Mouse (Mus musculus) hindbrain, embryonic 11.5 days (tissue): ENCODE results near the gene Olfr1009. TPM values are rescaled to one million over a fixed set of nuclear protein-coding genes. Genes with fewer than 3 reads are reported as not detected.
"Not testable (repeated sequence)": the region's sequence is repeated elsewhere in the genome, so short reads cannot be mapped to it uniquely, and the experiment has no call there.

Source experiments
- ATAC-seq: fragments of 200-750 bp; cut with Nextera tagmentation; 2 replicates; pipeline ENCODE4 v1.8.0; 2017; ENCODE audit warnings: mild to moderate bottlenecking, moderate TSS enrichment, moderate library complexity; ENCODE audit not compliant: low FRiP score
- DNase-seq: peaks from one replicate; pipeline ENCODE4 v3.0.0-alpha.2; 2015; ENCODE audit warnings: low spot score
- H3K27ac ChIP-seq: fragments of 300-500 bp; sonication (generic); 2 replicates; pipeline ENCODE4 v1.5.1; 2014; ENCODE audit warnings: mild to moderate bottlenecking, low read depth, low read length
- H3K27me3 ChIP-seq: fragments of 300-500 bp; sonication (generic); 2 replicates; pipeline ENCODE4 v1.6.1; 2014; ENCODE audit warnings: mild to moderate bottlenecking, low read length, moderate library complexity, mixed read lengths; ENCODE audit not compliant: control insufficient read depth, insufficient read depth
- H3K36me3 ChIP-seq: fragments of 300-500 bp; sonication (generic); 2 replicates; pipeline ENCODE4 v1.6.1; 2014; ENCODE audit warnings: mild to moderate bottlenecking, low read length, moderate library complexity, mixed read lengths; ENCODE audit not compliant: control insufficient read depth, insufficient read depth
- H3K4me1 ChIP-seq: fragments of 300-500 bp; sonication (generic); replicated peaks from 2 replicates; pipeline ENCODE4 v1.6.1; 2014; ENCODE audit warnings: low read length, mixed read lengths; ENCODE audit not compliant: control insufficient read depth, insufficient read depth
- H3K4me2 ChIP-seq: fragments of 300-500 bp; sonication (generic); replicated peaks from 2 replicates; pipeline ENCODE4 v1.6.1; 2014; ENCODE audit warnings: mild to moderate bottlenecking, low read depth, low read length
- H3K4me3 ChIP-seq: fragments of 300-500 bp; sonication (generic); 2 replicates; pipeline ENCODE4 v1.5.1; 2014; ENCODE audit warnings: low read depth, low read length
- H3K9ac ChIP-seq: fragments of 300-500 bp; sonication (generic); 2 replicates; pipeline ENCODE4 v1.6.1; 2014; ENCODE audit warnings: low read depth, low read length
- H3K9me3 ChIP-seq: fragments of 300-500 bp; sonication (generic); 2 replicates; pipeline ENCODE4 v1.6.1; 2016; ENCODE audit warnings: low read length; ENCODE audit not compliant: control insufficient read depth
- WGBS: fragments of 180-500 bp; shearing (Covaris S2); extraction: QIAGEN DNeasy Blood & Tissue Kit; methylation state at CpG from one replicate; pipeline ENCODE4 v1.1.7; 2014; 5-methylcytosine and 5-hydroxymethylcytosine counted together
- polyA plus RNA-seq: library from polyadenylated mRNA; unstranded; fragments of >200 nt; fragmentation: Nextera tagmentation; extraction: Ambion mirVana; gene quantifications from 2 replicates; pipeline ENCODE4 v1.2.1, GENCODE M21; 2014

The Olfr1009 gene
- polyA plus RNA-seq, result not detected in 2 replicates

GRCm38 (mm10) chr2:85715119-85715518, at the start of gene Olfr1009:
Gene Olfr1009, plus strand, starts transcription at chr2:85715419.
- no peak within 1 kb of the TSS for H3K4me3 ChIP-seq
- no peaks in the 10 kb centered on the region for H3K4me1 ChIP-seq
- H3K27me3 ChIP-seq, result no peaks in the 10 kb centered on the region
- H3K9ac ChIP-seq, result no peak within 1 kb of the TSS
- no peak for ATAC-seq
- DNase-seq, result no peak
- H3K9me3 ChIP-seq, result no peaks in the 10 kb centered on the region
- H3K27ac ChIP-seq, result no peak within 1 kb of the TSS
- no peak within 1 kb of the TSS for H3K4me2 ChIP-seq
- 92% methylated on average over 1 of the region's 1 CpGs for WGBS
- no peaks in the 10 kb centered on the region for H3K36me3 ChIP-seq

- no peak for ATAC-seq
Observed at GRCm38 (mm10) chr2:85678667-85679066, 36.6 kb upstream of the Olfr1009 start, which contains the start of gene Olfr1006. Gene Olfr1006, minus strand, starts transcription at chr2:85678767.

GRCm38 (mm10) chr2:85689131-85689530, 26.1 kb upstream of the Olfr1009 start, which contains the start of gene Olfr1008:
Gene Olfr1008, plus strand, starts transcription at chr2:85689431.
- Histone ChIP-seq H3K4me1 (no peaks in the 10 kb centered on the region), H3K9me3 (no peaks in the 10 kb centered on the region), H3K4me3 (no peak within 1 kb of the TSS), H3K27me3 (no peaks in the 10 kb centered on the region), H3K36me3 (no peaks in the 10 kb centered on the region), H3K27ac (no peak within 1 kb of the TSS), H3K9ac (no peak within 1 kb of the TSS), H3K4me2 (no peak within 1 kb of the TSS)
- DNase-seq (no peak), ATAC-seq (no peak)

More at GRCm38 (mm10) chr2:85678667-85679066, 36.6 kb upstream of the Olfr1009 start, which contains the start of gene Olfr1006:
- no peak within 1 kb of the TSS for H3K4me2 ChIP-seq
- no peaks in the 10 kb centered on the region for H3K4me1 ChIP-seq
- no peak for DNase-seq
- H3K9me3 ChIP-seq, result no peaks in the 10 kb centered on the region
- no peak within 1 kb of the TSS for H3K4me3 ChIP-seq
- no peak within 1 kb of the TSS for H3K27ac ChIP-seq
- H3K9ac ChIP-seq, result no peak within 1 kb of the TSS
- H3K27me3 ChIP-seq, result no peaks in the 10 kb centered on the region
- no peaks in the 10 kb centered on the region for H3K36me3 ChIP-seq

- DNase-seq, H3K4me1 ChIP-seq, H3K4me2 ChIP-seq, ATAC-seq, H3K36me3 ChIP-seq, H3K27ac ChIP-seq, H3K27me3 ChIP-seq, H3K4me3 ChIP-seq, H3K9me3 ChIP-seq, H3K9ac ChIP-seq: not testable (repeated sequence)
- 84% methylated on average over 2 of the region's 2 CpGs for WGBS
Observed at GRCm38 (mm10) chr2:85710680-85711079, 4.5 kb upstream of the Olfr1009 start.

GRCm38 (mm10) chr2:85711159-85711558, 4.1 kb upstream of the Olfr1009 start:
- no peak overlapping the region for H3K4me2 ChIP-seq
- H3K36me3 ChIP-seq, result no peaks in the 10 kb centered on the region
- WGBS, result 50% methylated on average over 1 of the region's 1 CpGs
- H3K9me3 ChIP-seq, result no peaks in the 10 kb centered on the region
- DNase-seq (no peak), ATAC-seq (no peak)
- no peaks in the 10 kb centered on the region for H3K4me1 ChIP-seq
- no peak overlapping the region for H3K9ac ChIP-seq
- H3K4me3 ChIP-seq, result no peak overlapping the region
- no peaks in the 10 kb centered on the region for H3K27me3 ChIP-seq
- H3K27ac ChIP-seq, result no peak overlapping the region

GRCm38 (mm10) chr2:85725793-85726192, 10.6 kb downstream of the Olfr1009 start:
- Histone ChIP-seq H3K36me3 (no peaks in the 10 kb centered on the region), H3K27me3 (no peaks in the 10 kb centered on the region), H3K9me3 (no peaks in the 10 kb centered on the region), H3K4me3 (no peak overlapping the region), H3K27ac (no peak overlapping the region), H3K4me1 (no peaks in the 10 kb centered on the region), H3K4me2 (no peak overlapping the region), H3K9ac (no peak overlapping the region)
- DNase-seq, result peak; percentile 57
- no peak for ATAC-seq
- 18% methylated on average over 3 of the region's 3 CpGs for WGBS

- H3K9me3 ChIP-seq, result no peaks in the 10 kb centered on the region
- no peak overlapping the region for H3K27ac ChIP-seq
- no peaks in the 10 kb centered on the region for H3K4me1 ChIP-seq
- ATAC-seq, result no peak
- no peaks in the 10 kb centered on the region for H3K36me3 ChIP-seq
- no peak overlapping the region for H3K4me2 ChIP-seq
- no peak overlapping the region for H3K4me3 ChIP-seq
- no peaks in the 10 kb centered on the region for H3K27me3 ChIP-seq
- no peak for DNase-seq
- 74% methylated on average over 4 of the region's 4 CpGs for WGBS
- H3K9ac ChIP-seq, result no peak overlapping the region
Observed at GRCm38 (mm10) chr2:85753822-85754221, 38.6 kb downstream of the Olfr1009 start.

- no peak within 1 kb of the TSS for H3K27ac ChIP-seq
- DNase-seq (no peak), ATAC-seq (no peak)
- H3K4me3 ChIP-seq, result no peak within 1 kb of the TSS
- H3K36me3 ChIP-seq, result no peaks in the 10 kb centered on the region
- no peaks in the 10 kb centered on the region for H3K27me3 ChIP-seq
- no peaks in the 10 kb centered on the region for H3K9me3 ChIP-seq
- WGBS, result 82% methylated on average over 1 of the region's 1 CpGs
- no peak within 1 kb of the TSS for H3K4me2 ChIP-seq
- H3K4me1 ChIP-seq, result no peaks in the 10 kb centered on the region
- no peak within 1 kb of the TSS for H3K9ac ChIP-seq
Observed at GRCm38 (mm10) chr2:85762666-85763065, 47.4 kb downstream of the Olfr1009 start, which contains the start of gene Olfr1012. Gene Olfr1012, minus strand, starts transcription at chr2:85762766.

- H3K9me3 ChIP-seq, result no peaks in the 10 kb centered on the region
- H3K27me3 ChIP-seq, result no peaks in the 10 kb centered on the region
- ATAC-seq (no peak), DNase-seq (no peak)
- H3K27ac ChIP-seq, result no peak within 1 kb of the TSS
- no peak within 1 kb of the TSS for H3K4me2 ChIP-seq
- H3K9ac ChIP-seq, result no peak within 1 kb of the TSS
- no peak within 1 kb of the TSS for H3K4me3 ChIP-seq
- no peaks in the 10 kb centered on the region for H3K4me1 ChIP-seq
- no peaks in the 10 kb centered on the region for H3K36me3 ChIP-seq
Observed at GRCm38 (mm10) chr2:85766798-85767197, 51.6 kb downstream of the Olfr1009 start, which contains the start of gene Olfr1013. Gene Olfr1013, plus strand, starts transcription at chr2:85767098.
